Mouse (Mus musculus): ENCODE data around the gene Folr1.

GRCm38 (mm10) chr7:101880855-101881254 lies 10.3 kb upstream of the Folr1 start:
- no peak for TF ChIP-seq CTCF (IDR thresholded peaks at IDR 0.05; ENCODE audit: low read depth)
- no peak for TF ChIP-seq EP300 (IDR thresholded peaks at IDR 0.05; ENCODE audit: low read depth)

Data from liver, postnatal 0 days (tissue).